Mouse (Mus musculus): ENCODE measurements at regions not wholly inside any gene's neighbourhood (a gene's known extent, or its start where the extent isn't known, plus 50 kb on each side); places are given as distances from the start of the nearest gene placed in this dataset.

GRCm38 (mm10) chr6:10970587-10971138, 936.6 kb downstream of the Ndufa4 start:
- Histone ChIP-seq H3K27me3 (ENCODE audit: control insufficient read depth, insufficient read depth, low read length) (no peaks in the 10 kb centered on the region), H3K4me3 (ENCODE audit: low read depth, low read length) (no peak overlapping the region), H3K9me3 (ENCODE audit: control insufficient read depth, low read length) (no peaks in the 10 kb centered on the region), H3K4me1 (ENCODE audit: control insufficient read depth, insufficient read depth, low read length) (peaks cover 9% of the 10 kb centered on the region), H3K9ac (ENCODE audit: low read length) (0 out of 2 replicates have a peak overlapping the region, but pooled peaks have one; percentile 36), H3K36me3 (ENCODE audit: control insufficient read depth, insufficient read depth, low read length) (no peaks in the 10 kb centered on the region), H3K27ac (ENCODE audit: low read depth, low read length) (peak overlapping the region; percentile 80), H3K4me2 (ENCODE audit: low read depth) (peak overlapping the region; percentile 26)
- DNase-seq (ENCODE audit: low spot score) (peak; percentile 63), ATAC-seq (ENCODE audit: insufficient read depth, low FRiP score, low TSS enrichment) (peak; percentile 67)
- 13% methylated on average over 11 of the region's 11 CpGs for WGBS

- 20% methylated on average over 7 of the region's 7 CpGs for WGBS
- peak; percentile 95 for ATAC-seq (ENCODE audit: insufficient read depth, low FRiP score, low TSS enrichment)
- Histone ChIP-seq H3K9ac (ENCODE audit: low read length) (no peak overlapping the region), H3K27me3 (ENCODE audit: control insufficient read depth, insufficient read depth, low read length) (no peaks in the 10 kb centered on the region), H3K36me3 (ENCODE audit: control insufficient read depth, insufficient read depth, low read length) (no peaks in the 10 kb centered on the region), H3K4me1 (ENCODE audit: control insufficient read depth, insufficient read depth, low read length) (peaks cover 9% of the 10 kb centered on the region), H3K4me3 (ENCODE audit: low read depth, low read length) (no peak overlapping the region), H3K27ac (ENCODE audit: low read depth, low read length) (peak overlapping the region; percentile 80), H3K9me3 (ENCODE audit: control insufficient read depth, low read length) (no peaks in the 10 kb centered on the region), H3K4me2 (ENCODE audit: low read depth) (peak overlapping the region; percentile 26)
- peak; percentile 70 for DNase-seq (ENCODE audit: low spot score)
These were observed 937.3 kb downstream of the Ndufa4 start for GRCm38 (mm10) chr6:10969841-10970536.

DNA sequence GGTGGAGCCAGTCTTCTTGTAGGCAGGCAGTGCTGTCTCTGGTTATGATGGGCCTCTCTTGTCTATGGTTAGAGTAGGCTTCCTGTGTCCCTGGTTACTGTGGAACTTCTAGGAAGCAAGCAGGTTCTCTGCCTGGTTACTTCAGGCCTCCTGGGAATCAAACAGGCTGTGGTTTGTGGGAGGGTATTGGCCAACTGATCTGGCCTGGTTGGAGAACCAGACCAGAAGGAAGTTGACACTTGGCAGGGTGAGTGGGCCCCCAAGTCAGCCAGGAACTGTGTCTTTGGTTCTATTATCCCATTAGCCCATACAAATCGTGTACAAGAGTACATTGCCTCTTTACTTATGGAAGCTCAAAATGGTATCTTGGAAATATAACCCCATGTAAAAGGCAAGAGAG, 963.8 kb downstream of the Ndufa4 start:
- Histone ChIP-seq H3K4me2 (ENCODE audit: low read depth) (no peak overlapping the region), H3K27ac (ENCODE audit: low read depth, low read length) (no peak overlapping the region), H3K9me3 (ENCODE audit: control insufficient read depth, low read length) (no peaks in the 10 kb centered on the region), H3K36me3 (ENCODE audit: control insufficient read depth, insufficient read depth, low read length) (no peaks in the 10 kb centered on the region), H3K9ac (ENCODE audit: low read length) (no peak overlapping the region), H3K27me3 (ENCODE audit: control insufficient read depth, insufficient read depth, low read length) (no peaks in the 10 kb centered on the region), H3K4me1 (ENCODE audit: control insufficient read depth, insufficient read depth, low read length) (no peaks in the 10 kb centered on the region), H3K4me3 (ENCODE audit: low read depth, low read length) (no peak overlapping the region)
- ATAC-seq (ENCODE audit: insufficient read depth, low FRiP score, low TSS enrichment) (no peak), DNase-seq (ENCODE audit: low spot score) (no peak)
- 78% methylated on average over 1 of the region's 1 CpGs for WGBS

GRCm38 (mm10) chr6:10941470-10941869, 965.8 kb downstream of the Ndufa4 start:
- no peak overlapping the region for H3K27ac ChIP-seq (ENCODE audit: low read depth, low read length)
- H3K9ac ChIP-seq (ENCODE audit: low read length), result no peak overlapping the region
- no peak for DNase-seq (ENCODE audit: low spot score)
- H3K4me2 ChIP-seq (ENCODE audit: low read depth), result no peak overlapping the region
- 88% methylated on average over 3 of the region's 3 CpGs for WGBS
- H3K9me3 ChIP-seq (ENCODE audit: control insufficient read depth, low read length), result no peaks in the 10 kb centered on the region
- H3K36me3 ChIP-seq (ENCODE audit: control insufficient read depth, insufficient read depth, low read length), result no peaks in the 10 kb centered on the region
- no peak overlapping the region for H3K4me3 ChIP-seq (ENCODE audit: low read depth, low read length)
- no peaks in the 10 kb centered on the region for H3K4me1 ChIP-seq (ENCODE audit: control insufficient read depth, insufficient read depth, low read length)
- H3K27me3 ChIP-seq (ENCODE audit: control insufficient read depth, insufficient read depth, low read length), result no peaks in the 10 kb centered on the region
- no peak for ATAC-seq (ENCODE audit: insufficient read depth, low FRiP score, low TSS enrichment)
